Comparison of ENCODE assay signal across 8 mouse cellular contexts in the genomic region with DNA sequence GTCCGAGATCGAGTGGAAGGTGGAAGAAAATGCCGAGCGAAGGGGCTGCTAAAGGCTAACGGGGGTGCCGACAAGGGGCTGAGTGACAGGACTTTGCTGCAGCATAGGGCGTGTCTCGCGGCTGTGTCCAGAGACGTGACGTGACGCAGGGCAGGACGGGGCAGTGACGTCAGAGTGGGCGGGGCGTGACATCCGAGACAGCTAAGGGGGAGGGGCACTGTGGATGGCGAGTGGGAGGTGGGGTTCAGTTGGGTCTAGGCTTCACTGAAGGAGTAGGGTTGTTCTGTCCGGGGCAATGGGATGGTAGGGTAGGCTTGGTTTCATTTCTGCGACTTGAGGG. TPM values are rescaled to one million over a fixed set of nuclear protein-coding genes. Genes with fewer than 3 reads are reported as not detected.
DNase-seq lines count a peak whose midpoint lies in the region; ATAC-seq and TF ChIP-seq lines count a peak whose summit lies in the region.

No protein-coding gene starts in this region.

- peak overlapping the region; percentile 93 for H3K27ac ChIP-seq in bone marrow macrophage, adult 2 months (ENCODE audit: insufficient read depth, low read depth, low read length)
- H3K27ac ChIP-seq in embryonic fibroblast, embryonic 13.5 days (ENCODE audit: insufficient read depth, low read length), result peak overlapping the region; percentile 87
- peak overlapping the region; percentile 95 for H3K27ac ChIP-seq in heart, embryonic 11.5 days (ENCODE audit: low read depth, low read length)
- peak overlapping the region; percentile 99 for H3K27ac ChIP-seq in kidney, embryonic 16.5 days (ENCODE audit: low read length)
- peak overlapping the region; percentile 89 for H3K27ac ChIP-seq in liver, adult 2 months (replicated peaks; ENCODE audit: insufficient read depth, low read depth, low read length)

- H3K36me3 ChIP-seq in heart, embryonic 11.5 days (ENCODE audit: control insufficient read depth, insufficient read depth, low read length), result peaks cover 3% of the 10 kb centered on the region; the same call in 1 of the 2 replicates
- H3K36me3 ChIP-seq in kidney, embryonic 16.5 days (ENCODE audit: insufficient read depth, low read length), result 0 out of 2 replicates have a peak, but pooled peaks cover 8% of the 10 kb centered on the region
- no peaks in the 10 kb centered on the region for H3K36me3 ChIP-seq in liver, adult 2 months (ENCODE audit: control insufficient read depth, insufficient read depth, low read length)
- peaks cover 3% of the 10 kb centered on the region for H3K36me3 ChIP-seq in myocyte (ENCODE audit: control insufficient read depth, insufficient read depth)
- H3K36me3 ChIP-seq in splenic B cell, adult 2 months (ENCODE audit: control insufficient read depth, insufficient read depth, low read length, poor library complexity, severe bottlenecking), result no peaks in the 10 kb centered on the region

- TF ChIP-seq POLR2A in bone marrow macrophage, adult 2 months (IDR thresholded peaks at IDR 0.05; ENCODE audit: borderline replicate concordance, low read depth, low read length), result no peak
- peak; percentile 80 for TF ChIP-seq POLR2A in embryonic fibroblast, embryonic 13.5 days (IDR thresholded peaks at IDR 0.05; ENCODE audit: low read depth, low read length)
- TF ChIP-seq POLR2A in liver, adult 2 months (IDR thresholded peaks at IDR 0.05; ENCODE audit: extremely low read depth, insufficient read depth, low read length), result 0 out of 2 replicates have a peak, but pooled peaks have one; percentile 48
- peak; percentile 87 for TF ChIP-seq POLR2A in myocyte (IDR thresholded peaks at IDR 0.05; ENCODE audit: insufficient read length, low read depth)

- under 1% methylated on average over 19 of the region's 20 CpGs for WGBS in heart, embryonic 11.5 days (ENCODE audit: insufficient replicate concordance)
- 1% methylated on average over 20 of the region's 20 CpGs for WGBS in kidney, embryonic 16.5 days
- 1% methylated on average over 19 of the region's 20 CpGs for WGBS in liver, adult 2 months

- peaks cover 8% of the 10 kb centered on the region; the same call in 1 of the 2 replicates for H3K4me1 ChIP-seq in bone marrow macrophage, adult 2 months (ENCODE audit: control insufficient read depth, insufficient read depth, low read length)
- peaks cover 3% of the 10 kb centered on the region; the same call in 1 of the 2 replicates for H3K4me1 ChIP-seq in embryonic fibroblast, embryonic 13.5 days (ENCODE audit: control insufficient read depth, insufficient read depth, low read length)
- H3K4me1 ChIP-seq in heart, embryonic 11.5 days (ENCODE audit: control insufficient read depth, insufficient read depth, low read length), result peaks cover 15% of the 10 kb centered on the region
- peaks cover 10% of the 10 kb centered on the region for H3K4me1 ChIP-seq in kidney, embryonic 16.5 days (ENCODE audit: insufficient read depth, low read length)
- peaks cover 11% of the 10 kb centered on the region; the same call in 1 of the 2 replicates for H3K4me1 ChIP-seq in liver, adult 2 months (ENCODE audit: control insufficient read depth, insufficient read depth, low read length)

- peak; percentile 94 for DNase-seq in A20 (ENCODE audit: low read depth, low spot score)
- peak; percentile 65 for DNase-seq in liver, adult 2 months (ENCODE audit: extremely low read depth, low read depth, low spot score)
- DNase-seq in splenic B cell, adult 2 months (ENCODE audit: low read depth, low spot score), result peak; percentile 97

- ATAC-seq in heart, embryonic 11.5 days (replicated peaks; ENCODE audit: insufficient number of reproducible peaks, low FRiP score, low TSS enrichment), result peak; percentile 85
- peak; percentile 80 for ATAC-seq in kidney, embryonic 16.5 days (ENCODE audit: low FRiP score, low TSS enrichment)

- peaks cover 13% of the 10 kb centered on the region; the same call in 1 of the 2 replicates for H3K79me2 ChIP-seq in liver, adult 2 months (ENCODE audit: control insufficient read depth, insufficient read depth, low read length)
- peaks cover 46% of the 10 kb centered on the region for H3K79me2 ChIP-seq in myocyte (ENCODE audit: control insufficient read depth, insufficient read depth)

- no peaks in the 10 kb centered on the region for H3K9me3 ChIP-seq in heart, embryonic 11.5 days (replicated peaks; ENCODE audit: control insufficient read depth, low read length)
- H3K9me3 ChIP-seq in kidney, embryonic 16.5 days (ENCODE audit: low read length), result no peaks in the 10 kb centered on the region

- H3K4me2 ChIP-seq in heart, embryonic 11.5 days, result peak overlapping the region; percentile 90
- peak overlapping the region; percentile 86 for H3K4me2 ChIP-seq in kidney, embryonic 16.5 days (replicated peaks; ENCODE audit: low read depth, low read length)
- peak overlapping the region; percentile 99 for H3K4me2 ChIP-seq in myocyte (ENCODE audit: low read depth)

- H3K4me3 ChIP-seq in bone marrow macrophage, adult 2 months (ENCODE audit: insufficient read depth, low read length), result peak overlapping the region; percentile 94
- H3K4me3 ChIP-seq in embryonic fibroblast, embryonic 13.5 days (ENCODE audit: insufficient read depth, low read length), result peak overlapping the region; percentile 70
- peak overlapping the region; percentile 64 for H3K4me3 ChIP-seq in heart, embryonic 11.5 days (ENCODE audit: low read depth, low read length)
- peak overlapping the region; percentile 95 for H3K4me3 ChIP-seq in kidney, embryonic 16.5 days (ENCODE audit: low read length)
- peak overlapping the region; percentile 86 for H3K4me3 ChIP-seq in liver, adult 2 months (ENCODE audit: insufficient read depth, low read depth, low read length)
- peak overlapping the region; percentile 93 for H3K4me3 ChIP-seq in myocyte

- H3K27me3 ChIP-seq in heart, embryonic 11.5 days (ENCODE audit: control insufficient read depth, insufficient read depth, low read length), result no peaks in the 10 kb centered on the region
- H3K27me3 ChIP-seq in kidney, embryonic 16.5 days (ENCODE audit: insufficient read depth, low read length), result no peaks in the 10 kb centered on the region
- H3K27me3 ChIP-seq in liver, adult 2 months (ENCODE audit: control insufficient read depth, insufficient read depth, low read length), result no peaks in the 10 kb centered on the region
- H3K27me3 ChIP-seq in myocyte (ENCODE audit: control insufficient read depth, insufficient read depth, insufficient read length), result no peaks in the 10 kb centered on the region
- no peaks in the 10 kb centered on the region for H3K27me3 ChIP-seq in splenic B cell, adult 2 months (ENCODE audit: control insufficient read depth, insufficient read depth, low read length, poor library complexity, severe bottlenecking)

- peak overlapping the region; percentile 78 for H3K9ac ChIP-seq in heart, embryonic 11.5 days (ENCODE audit: low read depth, low read length)
- H3K9ac ChIP-seq in kidney, embryonic 16.5 days (replicated peaks; ENCODE audit: low read length), result peak overlapping the region; percentile 96
- H3K9ac ChIP-seq in liver, adult 2 months (ENCODE audit: low read depth, low read length), result peak overlapping the region; percentile 90

- peak overlapping the region; percentile 70 for H3ac ChIP-seq in myocyte (ENCODE audit: control insufficient read depth, insufficient read length)

- no peak for TF ChIP-seq CTCF in bone marrow macrophage, adult 2 months (IDR thresholded peaks at IDR 0.05; ENCODE audit: low read depth, low read length)
- TF ChIP-seq CTCF in embryonic fibroblast, embryonic 13.5 days (IDR thresholded peaks at IDR 0.05; ENCODE audit: borderline replicate concordance, insufficient read depth, low read length), result no peak
- TF ChIP-seq CTCF in liver, adult 2 months (IDR thresholded peaks at IDR 0.05; ENCODE audit: low read depth, low read length), result no peak

RNA-seq across cellular contexts. Expression of a gene that starts 0.7 kb away (rescaled TPM):
- 218 and 244 TPM in 2 replicates for polyA plus RNA-seq in bone marrow macrophage, adult 2 months (2012; ENCODE audit: insufficient read depth, insufficient read length, missing spikeins)
- 512 and 557 TPM in 2 replicates for polyA plus RNA-seq in embryonic fibroblast, embryonic 13.5 days (2011; ENCODE audit: insufficient read length, low read depth, missing spikeins)
- 148 and 165 TPM in 2 replicates for polyA plus RNA-seq in heart, embryonic 11.5 days (2014; fragmentation: Nextera tagmentation; extraction: Ambion mirVana)
- 168 and 175 TPM in 2 replicates for polyA plus RNA-seq in kidney, embryonic 16.5 days (2015; fragmentation: Nextera tagmentation; extraction: Ambion mirVana)
- 86.7 and 94.3 TPM in 2 replicates for total RNA-seq in liver, adult 2 months (2014; rRNA removed)
- 83.8 and 117 TPM in 2 replicates for polyA plus RNA-seq in liver, adult 2 months (2012; rRNA removed)
- 177 TPM for polyA plus RNA-seq in myocyte (2012; fragmentation: generic; extraction: Trizol)

RNA-seq across cellular contexts. Expression of a gene that starts 32.7 kb away (rescaled TPM):
- polyA plus RNA-seq in bone marrow macrophage, adult 2 months (2012; ENCODE audit: insufficient read depth, insufficient read length, missing spikeins), result not detected in 2 replicates
- polyA plus RNA-seq in embryonic fibroblast, embryonic 13.5 days (2011; ENCODE audit: insufficient read length, low read depth, missing spikeins), result not detected in 2 replicates
- polyA plus RNA-seq in heart, embryonic 11.5 days (2014; fragmentation: Nextera tagmentation; extraction: Ambion mirVana), result 0.06 TPM in 1 of 2 replicates, not detected in the other
- not detected in 2 replicates for polyA plus RNA-seq in kidney, embryonic 16.5 days (2015; fragmentation: Nextera tagmentation; extraction: Ambion mirVana)
- total RNA-seq in liver, adult 2 months (2014; rRNA removed), result not detected in 2 replicates
- polyA plus RNA-seq in liver, adult 2 months (2012; rRNA removed), result not detected in 2 replicates
- 0.02 TPM for polyA plus RNA-seq in myocyte (2012; fragmentation: generic; extraction: Trizol)

RNA-seq across cellular contexts. Expression of a gene that starts 37.0 kb away (rescaled TPM):
- not detected in 2 replicates for polyA plus RNA-seq in bone marrow macrophage, adult 2 months (2012; ENCODE audit: insufficient read depth, insufficient read length, missing spikeins)
- polyA plus RNA-seq in embryonic fibroblast, embryonic 13.5 days (2011; ENCODE audit: insufficient read length, low read depth, missing spikeins), result 25.5 and 32.0 TPM in 2 replicates
- 13.6 and 13.8 TPM in 2 replicates for polyA plus RNA-seq in heart, embryonic 11.5 days (2014; fragmentation: Nextera tagmentation; extraction: Ambion mirVana)
- polyA plus RNA-seq in kidney, embryonic 16.5 days (2015; fragmentation: Nextera tagmentation; extraction: Ambion mirVana), result 4.8 and 11.2 TPM in 2 replicates
- 0.67 TPM in 1 of 2 replicates, not detected in the other for total RNA-seq in liver, adult 2 months (2014; rRNA removed)
- polyA plus RNA-seq in liver, adult 2 months (2012; rRNA removed), result not detected in 2 replicates
- polyA plus RNA-seq in myocyte (2012; fragmentation: generic; extraction: Trizol), result 85.5 TPM

RNA-seq across cellular contexts. Expression of a gene that starts 41.7 kb away (rescaled TPM):
- not detected in 2 replicates for polyA plus RNA-seq in bone marrow macrophage, adult 2 months (2012; ENCODE audit: insufficient read depth, insufficient read length, missing spikeins)
- polyA plus RNA-seq in embryonic fibroblast, embryonic 13.5 days (2011; ENCODE audit: insufficient read length, low read depth, missing spikeins), result 3.0 and 4.7 TPM in 2 replicates
- polyA plus RNA-seq in heart, embryonic 11.5 days (2014; fragmentation: Nextera tagmentation; extraction: Ambion mirVana), result 2.9 and 3.0 TPM in 2 replicates
- polyA plus RNA-seq in kidney, embryonic 16.5 days (2015; fragmentation: Nextera tagmentation; extraction: Ambion mirVana), result 4.9 and 5.4 TPM in 2 replicates
- total RNA-seq in liver, adult 2 months (2014; rRNA removed), result under 0.01 and 0.07 TPM in 2 replicates
- polyA plus RNA-seq in liver, adult 2 months (2012; rRNA removed), result 0.13 TPM in 1 of 2 replicates, not detected in the other
- polyA plus RNA-seq in myocyte (2012; fragmentation: generic; extraction: Trizol), result 6.8 TPM

RNA-seq across cellular contexts. Expression of a gene that starts 49.1 kb away (rescaled TPM):
- polyA plus RNA-seq in bone marrow macrophage, adult 2 months (2012; ENCODE audit: insufficient read depth, insufficient read length, missing spikeins), result 25.8 and 30.8 TPM in 2 replicates
- 33.5 and 36.4 TPM in 2 replicates for polyA plus RNA-seq in embryonic fibroblast, embryonic 13.5 days (2011; ENCODE audit: insufficient read length, low read depth, missing spikeins)
- 32.2 and 36.1 TPM in 2 replicates for polyA plus RNA-seq in heart, embryonic 11.5 days (2014; fragmentation: Nextera tagmentation; extraction: Ambion mirVana)
- 43.7 and 44.4 TPM in 2 replicates for polyA plus RNA-seq in kidney, embryonic 16.5 days (2015; fragmentation: Nextera tagmentation; extraction: Ambion mirVana)
- total RNA-seq in liver, adult 2 months (2014; rRNA removed), result 20.5 and 20.6 TPM in 2 replicates
- polyA plus RNA-seq in liver, adult 2 months (2012; rRNA removed), result 32.2 and 33.5 TPM in 2 replicates
- 19.6 TPM for polyA plus RNA-seq in myocyte (2012; fragmentation: generic; extraction: Trizol)

Comparison
In these comparisons a context has a peak if more than half of its experiments do, and no peak if none do; other contexts are left out.
1. Peak in every context shown above with its lines: DNase-seq, ATAC-seq, H3K4me3 ChIP-seq and H3K27ac ChIP-seq.